Comparison of ENCODE assay signal across 13 mouse cellular contexts in genomic region chr7:114364041-114364440, GRCm38 (mm10). TPM values are rescaled to one million over a fixed set of nuclear protein-coding genes. Genes with fewer than 3 reads are reported as not detected.
DNase-seq lines count a peak whose midpoint lies in the region; ATAC-seq and TF ChIP-seq lines count a peak whose summit lies in the region.
"Had no signal": no experiment of that assay in that cellular context is flagged by ENCODE, and none has a peak within 500 bp of the region (broad histone marks: within the 10 kb centered on the region; RNA-seq: fewer than 3 reads in every experiment).

No protein-coding gene starts in this region.

- no peak overlapping the region for H3K9ac ChIP-seq in limb, embryonic 14.5 days (ENCODE audit: low read depth, low read length, severe bottlenecking)
- no peak overlapping the region for H3K9ac ChIP-seq in liver, postnatal 0 days (replicated peaks)
- H3K9ac ChIP-seq in neural tube, embryonic 15.5 days (replicated peaks) = no peak overlapping the region
- H3K9ac ChIP-seq: forebrain, embryonic 15.5 days had no signal

- 0 out of 2 replicates have a peak, but pooled peaks have one; percentile 14 for TF ChIP-seq EP300 in liver, postnatal 0 days (IDR thresholded peaks at IDR 0.05; ENCODE audit: low read depth)

- no peaks in the 10 kb centered on the region for H3K27me3 ChIP-seq in limb, embryonic 14.5 days (ENCODE audit: control insufficient read depth, insufficient read depth, low read length)
- no peaks in the 10 kb centered on the region for H3K27me3 ChIP-seq in limb, embryonic 10.5 days (ENCODE audit: low read depth, poor library complexity, severe bottlenecking)
- H3K27me3 ChIP-seq in liver, postnatal 0 days (ENCODE audit: insufficient read depth, low read length) = no peaks in the 10 kb centered on the region
- no peaks in the 10 kb centered on the region for H3K27me3 ChIP-seq in neural tube, embryonic 15.5 days (replicated peaks)
- H3K27me3 ChIP-seq: forebrain, embryonic 15.5 days had no signal

- 33% methylated on average over 1 of the region's 1 CpGs for WGBS in limb, embryonic 14.5 days
- WGBS in limb, embryonic 10.5 days = 47% methylated on average over 1 of the region's 1 CpGs
- WGBS in liver, postnatal 0 days (ENCODE audit: insufficient replicate concordance) = 13% methylated on average over 1 of the region's 1 CpGs
- WGBS in neural tube, embryonic 15.5 days = 42% methylated on average over 1 of the region's 1 CpGs

- H3K4me2 ChIP-seq in limb, embryonic 14.5 days (replicated peaks; ENCODE audit: low read depth, low read length, severe bottlenecking) = no peak overlapping the region
- H3K4me2 ChIP-seq in liver, postnatal 0 days (ENCODE audit: low read depth, low read length) = no peak overlapping the region
- no peak overlapping the region for H3K4me2 ChIP-seq in neural tube, embryonic 15.5 days
- H3K4me2 ChIP-seq: forebrain, embryonic 15.5 days had no signal

- TF ChIP-seq CTCF in liver, postnatal 0 days (IDR thresholded peaks at IDR 0.05; ENCODE audit: low read depth) = no peak

- TF ChIP-seq POLR2A in limb, embryonic 14.5 days (IDR thresholded peaks at IDR 0.05; ENCODE audit: borderline replicate concordance, extremely low read depth, insufficient read depth, insufficient read length) = no peak

- no peak overlapping the region for H3K4me3 ChIP-seq in limb, embryonic 14.5 days (replicated peaks; ENCODE audit: low read length)
- H3K4me3 ChIP-seq in limb, embryonic 10.5 days = no peak overlapping the region
- no peak overlapping the region for H3K4me3 ChIP-seq in liver, postnatal 0 days (ENCODE audit: low read depth, low read length)
- no peak overlapping the region for H3K4me3 ChIP-seq in neural tube, embryonic 15.5 days (replicated peaks)
- H3K4me3 ChIP-seq: forebrain, embryonic 15.5 days had no signal

- no peak for ATAC-seq in limb, embryonic 14.5 days (ENCODE audit: low FRiP score, low read depth)
- peak; percentile 82 for ATAC-seq in liver, postnatal 0 days
- ATAC-seq in neural tube, embryonic 15.5 days (ENCODE audit: low FRiP score) = no peak
- ATAC-seq: forebrain, embryonic 15.5 days; inflammation-experienced regulatory T-cells, adult 6 months had no signal

- no peaks in the 10 kb centered on the region for H3K36me3 ChIP-seq in limb, embryonic 14.5 days (ENCODE audit: control insufficient read depth, insufficient read depth, low read length)
- no peaks in the 10 kb centered on the region for H3K36me3 ChIP-seq in limb, embryonic 10.5 days
- H3K36me3 ChIP-seq in liver, postnatal 0 days (replicated peaks; ENCODE audit: insufficient read depth, low read length) = no peaks in the 10 kb centered on the region
- no peaks in the 10 kb centered on the region for H3K36me3 ChIP-seq in neural tube, embryonic 15.5 days
- H3K36me3 ChIP-seq: forebrain, embryonic 15.5 days; G1E had no signal

- no peaks in the 10 kb centered on the region for H3K9me3 ChIP-seq in limb, embryonic 14.5 days (ENCODE audit: control insufficient read depth, low read length)
- H3K9me3 ChIP-seq in limb, embryonic 10.5 days (replicated peaks) = no peaks in the 10 kb centered on the region
- H3K9me3 ChIP-seq in liver, postnatal 0 days (ENCODE audit: low read length) = no peaks in the 10 kb centered on the region
- no peaks in the 10 kb centered on the region for H3K9me3 ChIP-seq in neural tube, embryonic 15.5 days (replicated peaks)
- H3K9me3 ChIP-seq: forebrain, embryonic 15.5 days; G1E had no signal

- peak; percentile 4 for DNase-seq in limb, embryonic 14.5 days (ENCODE audit: low spot score)
- no peak for DNase-seq in limb, embryonic 10.5 days (ENCODE audit: low spot score)
- peak; percentile 91 for DNase-seq in adipocyte (ENCODE audit: low spot score)
- peak; percentile 7 for DNase-seq in adrenal gland, postnatal 25 days
- DNase-seq in liver, postnatal 0 days = peak; percentile 26
- no peak for DNase-seq in cerebellum, postnatal 36 days
- DNase-seq: layer of hippocampus, postnatal 36 days; right cerebral cortex, postnatal 25 days; thymus, postnatal 25 days had no signal

- H3K4me1 ChIP-seq in limb, embryonic 14.5 days (ENCODE audit: control insufficient read depth, insufficient read depth, low read length) = no peaks in the 10 kb centered on the region
- H3K4me1 ChIP-seq in limb, embryonic 10.5 days = no peaks in the 10 kb centered on the region
- no peaks in the 10 kb centered on the region for H3K4me1 ChIP-seq in liver, postnatal 0 days (ENCODE audit: insufficient read depth)
- H3K4me1 ChIP-seq in neural tube, embryonic 15.5 days = no peaks in the 10 kb centered on the region
- H3K4me1 ChIP-seq: forebrain, embryonic 15.5 days had no signal

- H3K27ac ChIP-seq in limb, embryonic 14.5 days (replicated peaks; ENCODE audit: low read depth, low read length) = no peak overlapping the region
- no peak overlapping the region for H3K27ac ChIP-seq in limb, embryonic 10.5 days
- H3K27ac ChIP-seq in liver, postnatal 0 days (ENCODE audit: low read depth) = peak overlapping the region; percentile 64; the same call in 1 of the 2 replicates
- H3K27ac ChIP-seq in neural tube, embryonic 15.5 days (replicated peaks) = no peak overlapping the region
- H3K27ac ChIP-seq: forebrain, embryonic 15.5 days had no signal

RNA-seq across cellular contexts. Expression of gene Pde3b, which starts 51.0 kb away (rescaled TPM):
- polyA plus RNA-seq in limb, embryonic 14.5 days (2012; rRNA removed) = 8.1 and 8.2 TPM in 2 replicates
- 7.4 and 8.9 TPM in 2 replicates for polyA plus RNA-seq in limb, embryonic 14.5 days (2014; fragmentation: Nextera tagmentation; extraction: Ambion mirVana)
- polyA plus RNA-seq in limb, embryonic 10.5 days (2016; fragmentation: Nextera tagmentation; extraction: Ambion mirVana) = 7.5 and 7.8 TPM in 2 replicates
- 22.9 and 33.1 TPM in 2 replicates for total RNA-seq in adrenal gland, postnatal 25 days (2021)
- polyA plus RNA-seq in liver, postnatal 0 days (2015; fragmentation: Nextera tagmentation; extraction: Ambion mirVana) = 5.0 and 5.4 TPM in 2 replicates
- polyA plus RNA-seq in neural tube, embryonic 15.5 days (2015; fragmentation: Nextera tagmentation; extraction: Ambion mirVana) = 4.9 TPM in 2 replicates

Comparison
In these comparisons a context has a peak if more than half of its experiments do, and no peak if none do; other contexts are left out.
1. DNase-seq: peak in limb, embryonic 14.5 days (single experiment), adipocyte (single experiment), adrenal gland, postnatal 25 days (single experiment) and liver, postnatal 0 days (single experiment); none in limb, embryonic 10.5 days (single experiment) and cerebellum, postnatal 36 days (0 of 2).